22 mouse cellular contexts compared by ENCODE assay signal in the genomic region with DNA sequence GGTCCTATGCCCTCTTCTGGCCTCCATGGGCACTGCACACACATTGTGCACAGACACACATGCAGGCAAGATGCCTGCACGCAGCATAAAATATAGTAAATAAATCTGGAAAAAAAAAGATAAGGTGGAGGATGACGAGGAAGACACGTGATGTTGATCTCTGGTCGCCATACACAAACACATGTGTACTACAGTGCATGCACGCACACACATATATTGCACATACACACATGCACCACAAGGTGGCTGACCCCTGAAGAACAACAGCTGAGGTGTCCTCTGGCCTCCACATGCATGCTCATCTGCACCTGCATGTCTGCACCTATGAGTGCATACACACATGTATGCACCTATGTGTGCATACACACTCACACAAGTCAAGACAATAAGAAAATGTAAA. TPM values are rescaled to one million over a fixed set of nuclear protein-coding genes. Genes with fewer than 3 reads are reported as not detected.
DNase-seq lines count a peak whose midpoint lies in the region; ATAC-seq and TF ChIP-seq lines count a peak whose summit lies in the region.
"Had no signal": no experiment of that assay in that cellular context is flagged by ENCODE, and none has a peak within 500 bp of the region (broad histone marks: within the 10 kb centered on the region; RNA-seq: fewer than 3 reads in every experiment).

No protein-coding gene starts in this region.

- no peaks in the 10 kb centered on the region for H3K36me3 ChIP-seq in liver, adult 2 months (ENCODE audit: control insufficient read depth, insufficient read depth, low read length)
- no peaks in the 10 kb centered on the region for H3K36me3 ChIP-seq in liver, embryonic 11.5 days (ENCODE audit: control insufficient read depth, insufficient read depth, low read length)
- H3K36me3 ChIP-seq: forebrain, embryonic 15.5 days; heart, embryonic 12.5 days; kidney, embryonic 15.5 days; limb, embryonic 10.5 days had no signal

- TF ChIP-seq POLR2A in liver, adult 2 months (IDR thresholded peaks at IDR 0.05; ENCODE audit: extremely low read depth, insufficient read depth, low read length): no peak

- DNase-seq in liver, adult 2 months (ENCODE audit: extremely low read depth, low read depth, low spot score): no peak
- DNase-seq in liver, embryonic 11.5 days (ENCODE audit: low spot score): no peak
- DNase-seq in 416B (ENCODE audit: low read depth) (peak; percentile 9), A20 (ENCODE audit: low read depth, low spot score) (peak; percentile 54), R1 (ENCODE audit: low read depth, low spot score) (peak; percentile 51)
- DNase-seq in thymus, postnatal 4 days: no peak
- DNase-seq in testis, postnatal 10 days (ENCODE audit: low spot score): no peak
- DNase-seq: cerebellum, postnatal 25 days; right cerebral cortex, adult 18-20 months had no signal

- no peaks in the 10 kb centered on the region for H3K27me3 ChIP-seq in liver, adult 2 months (ENCODE audit: control insufficient read depth, insufficient read depth, low read length)
- H3K27me3 ChIP-seq in liver, embryonic 11.5 days (replicated peaks; ENCODE audit: control insufficient read depth, insufficient read depth, low read length): no peaks in the 10 kb centered on the region
- H3K27me3 ChIP-seq: forebrain, embryonic 15.5 days; kidney, embryonic 15.5 days had no signal

- 91% methylated on average over 5 of the region's 5 CpGs for WGBS in liver, adult 2 months
- 84% methylated on average over 5 of the region's 5 CpGs for WGBS in liver, embryonic 11.5 days

- H3K4me1 ChIP-seq in liver, adult 2 months (ENCODE audit: control insufficient read depth, insufficient read depth, low read length): no peaks in the 10 kb centered on the region
- H3K4me1 ChIP-seq in liver, embryonic 11.5 days (replicated peaks; ENCODE audit: control insufficient read depth, insufficient read depth, low read length): peaks cover 25% of the 10 kb centered on the region

- H3K4me2 ChIP-seq in liver, embryonic 11.5 days: no peak overlapping the region
- H3K4me2 ChIP-seq: forebrain, embryonic 15.5 days; heart, embryonic 12.5 days; kidney, embryonic 15.5 days had no signal

- H3K4me3 ChIP-seq in liver, adult 2 months (ENCODE audit: insufficient read depth, low read depth, low read length): no peak overlapping the region
- no peak overlapping the region for H3K4me3 ChIP-seq in liver, embryonic 11.5 days (ENCODE audit: low read depth, low read length)
- H3K4me3 ChIP-seq: forebrain, embryonic 15.5 days; heart, embryonic 12.5 days; kidney, embryonic 15.5 days; limb, embryonic 10.5 days had no signal

- H3K9me3 ChIP-seq in liver, embryonic 11.5 days (ENCODE audit: control insufficient read depth, low read length): peaks cover 3% of the 10 kb centered on the region; the same call in 1 of the 2 replicates
- H3K9me3 ChIP-seq: forebrain, embryonic 15.5 days; heart, embryonic 12.5 days; kidney, embryonic 15.5 days; limb, embryonic 10.5 days had no signal

- no peak overlapping the region for H3K27ac ChIP-seq in liver, adult 2 months (replicated peaks; ENCODE audit: insufficient read depth, low read depth, low read length)
- H3K27ac ChIP-seq in liver, embryonic 11.5 days (ENCODE audit: low read depth, low read length): no peak overlapping the region
- H3K27ac ChIP-seq: forebrain, embryonic 15.5 days; kidney, embryonic 15.5 days; limb, embryonic 10.5 days; macrophage had no signal

- no peak overlapping the region for H3K9ac ChIP-seq in liver, adult 2 months (ENCODE audit: low read depth, low read length)
- H3K9ac ChIP-seq in liver, embryonic 11.5 days (ENCODE audit: low read depth, low read length): no peak overlapping the region
- H3K9ac ChIP-seq: forebrain, embryonic 15.5 days; heart, embryonic 12.5 days; kidney, embryonic 15.5 days had no signal

- no peak for ATAC-seq in liver, embryonic 11.5 days (replicated peaks; ENCODE audit: low FRiP score)
- ATAC-seq: forebrain, embryonic 15.5 days had no signal

- peak; percentile 8; the same call in 1 of the 2 replicates for TF ChIP-seq CTCF in liver, adult 2 months (IDR thresholded peaks at IDR 0.05; ENCODE audit: low read depth, low read length)

- H3K79me2 ChIP-seq in liver, adult 2 months (ENCODE audit: control insufficient read depth, insufficient read depth, low read length): no peaks in the 10 kb centered on the region

RNA-seq across cellular contexts. Expression of gene Ptgdr2, which starts 0.9 kb away (rescaled TPM):
- total RNA-seq in liver, adult 2 months (2014; rRNA removed): not detected in 2 replicates
- not detected in 2 replicates for polyA plus RNA-seq in liver, adult 2 months (2012; rRNA removed)
- not detected in 2 replicates for polyA plus RNA-seq in liver, embryonic 11.5 days (2014; fragmentation: Nextera tagmentation; extraction: Ambion mirVana)
- total RNA-seq: adrenal gland, adult 18-20 months; granulocyte monocyte progenitor cell, adult 5-6 weeks had no signal
- polyA plus RNA-seq: heart, embryonic 12.5 days; macrophage; neural tube, embryonic 11.5 days; stomach, embryonic 14.5 days had no signal

RNA-seq across cellular contexts. Expression of gene Ccdc86, which starts 13.0 kb away (rescaled TPM):
- total RNA-seq in liver, adult 2 months (2014; rRNA removed): 1.2 and 1.3 TPM in 2 replicates
- polyA plus RNA-seq in liver, adult 2 months (2012; rRNA removed): 4.3 and 4.4 TPM in 2 replicates
- 46.0 TPM in 2 replicates for polyA plus RNA-seq in liver, embryonic 11.5 days (2014; fragmentation: Nextera tagmentation; extraction: Ambion mirVana)

RNA-seq across cellular contexts. Expression of gene Zp1, which starts 15.6 kb away (rescaled TPM):
- total RNA-seq in liver, adult 2 months (2014; rRNA removed): not detected in 2 replicates
- not detected in 2 replicates for polyA plus RNA-seq in liver, adult 2 months (2012; rRNA removed)
- not detected in 2 replicates for polyA plus RNA-seq in liver, embryonic 11.5 days (2014; fragmentation: Nextera tagmentation; extraction: Ambion mirVana)
- total RNA-seq: adrenal gland, adult 18-20 months; granulocyte monocyte progenitor cell, adult 5-6 weeks; heart, postnatal 25 days; layer of hippocampus, adult 18-20 months; left cerebral cortex, adult 18-20 months had no signal
- polyA plus RNA-seq: heart, embryonic 12.5 days; kidney, embryonic 15.5 days; limb, embryonic 10.5 days; liver, embryonic 16.5 days; macrophage; neural tube, embryonic 11.5 days; stomach, embryonic 14.5 days had no signal

RNA-seq across cellular contexts. Expression of gene Ms4a10, which starts 38.4 kb away (rescaled TPM):
- not detected in 2 replicates for total RNA-seq in liver, adult 2 months (2014; rRNA removed)
- polyA plus RNA-seq in liver, adult 2 months (2012; rRNA removed): not detected in 2 replicates
- polyA plus RNA-seq in liver, embryonic 11.5 days (2014; fragmentation: Nextera tagmentation; extraction: Ambion mirVana): not detected in 2 replicates
- total RNA-seq: granulocyte monocyte progenitor cell, adult 5-6 weeks; heart, postnatal 25 days; layer of hippocampus, adult 18-20 months; left cerebral cortex, adult 18-20 months had no signal
- polyA plus RNA-seq: forebrain, embryonic 15.5 days; heart, embryonic 12.5 days; limb, embryonic 10.5 days; macrophage; neural tube, embryonic 11.5 days; stomach, embryonic 14.5 days had no signal

RNA-seq across cellular contexts. Expression of gene Prpf19, which starts 41.0 kb away (rescaled TPM):
- 95.5 and 100 TPM in 2 replicates for total RNA-seq in liver, adult 2 months (2014; rRNA removed)
- 150 and 184 TPM in 2 replicates for polyA plus RNA-seq in liver, adult 2 months (2012; rRNA removed)
- polyA plus RNA-seq in liver, embryonic 11.5 days (2014; fragmentation: Nextera tagmentation; extraction: Ambion mirVana): 45.7 and 46.8 TPM in 2 replicates

Comparison
In these comparisons a context has a peak if more than half of its experiments do, and no peak if none do; other contexts are left out.
1. DNase-seq: peak in 416B (single experiment), A20 (single experiment) and R1 (single experiment); none in liver, adult 2 months (single experiment), liver, embryonic 11.5 days (single experiment), thymus, postnatal 4 days (single experiment) and testis, postnatal 10 days (single experiment).